Mouse (Mus musculus) naive thymus-derived CD4-positive, alpha-beta T cell, adult 2 months (primary cell): ENCODE results near the gene Rangrf.
"Not testable (repeated sequence)": the region's sequence is repeated elsewhere in the genome, so short reads cannot be mapped to it uniquely, and the experiment has no call there.

ENCODE experiments used
- DNase-seq: peaks from one replicate; pipeline ENCODE4 v3.0.0-alpha.2; 2011; ENCODE audit warnings: low read depth

Rangrf gene

DNA sequence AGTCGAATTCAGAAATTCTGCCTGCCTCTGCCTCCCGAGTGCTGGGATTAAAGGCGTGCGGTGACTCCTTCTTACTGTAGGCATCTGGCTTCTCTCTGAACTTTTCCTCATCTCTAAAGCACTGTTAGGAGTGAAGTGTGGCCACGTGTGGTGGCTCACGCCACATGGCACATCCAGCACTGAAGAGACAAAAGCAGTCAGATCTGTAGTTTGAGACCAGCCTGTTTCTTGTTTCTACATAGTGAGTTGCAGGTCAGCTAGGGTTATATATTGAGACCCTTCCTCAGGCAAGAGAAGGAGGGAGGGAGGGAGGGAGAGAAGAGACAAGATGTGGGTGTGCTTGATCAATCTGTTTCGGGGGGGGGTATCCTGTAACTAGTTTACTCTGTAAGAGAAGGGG, at the start of gene Rangrf:
Gene Rangrf, minus strand, starts transcription at position 101 of the 400 bp plus-strand sequence.
- no peak for DNase-seq

DNA sequence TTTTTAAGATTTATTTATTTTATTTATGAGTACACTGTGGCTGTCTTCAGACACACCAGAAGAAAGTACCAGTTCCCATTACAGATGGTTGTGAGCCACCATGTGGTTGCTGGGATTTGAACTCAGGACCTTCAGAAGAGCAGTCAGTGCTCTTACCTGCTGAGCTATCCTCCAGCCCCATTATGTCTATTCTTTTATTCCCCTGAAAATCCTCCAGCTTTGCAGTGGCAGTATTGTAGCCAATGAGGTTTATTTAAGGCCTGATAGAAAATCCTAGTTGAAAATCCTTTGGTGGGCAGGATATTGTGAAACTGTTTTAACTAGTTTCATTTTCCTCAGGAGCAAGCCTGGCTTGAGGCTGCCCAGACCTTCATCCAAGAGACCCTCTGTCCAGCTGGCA, 45.7 kb upstream of the Rangrf start:
- no peak for DNase-seq

DNA sequence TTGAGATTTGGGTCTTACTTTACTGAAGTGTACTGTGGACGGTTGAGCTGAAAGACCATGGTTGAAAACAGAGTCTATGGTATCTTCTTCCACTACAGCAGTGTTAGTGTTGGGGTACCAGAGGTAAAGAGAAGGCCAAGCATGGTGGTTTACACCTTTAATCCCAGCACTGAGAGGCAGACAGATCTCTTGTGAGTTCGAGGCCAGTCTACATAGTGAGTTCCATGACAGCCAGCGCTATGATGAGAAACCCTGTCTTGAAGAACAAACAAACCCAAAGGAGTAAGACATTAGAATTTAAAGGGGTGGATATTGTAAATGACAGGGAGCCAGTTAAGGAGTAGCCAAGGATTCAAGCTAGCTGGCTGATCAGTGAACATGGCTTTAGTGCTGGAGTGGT, 41.8 kb upstream of the Rangrf start:
- no peak for DNase-seq

DNA sequence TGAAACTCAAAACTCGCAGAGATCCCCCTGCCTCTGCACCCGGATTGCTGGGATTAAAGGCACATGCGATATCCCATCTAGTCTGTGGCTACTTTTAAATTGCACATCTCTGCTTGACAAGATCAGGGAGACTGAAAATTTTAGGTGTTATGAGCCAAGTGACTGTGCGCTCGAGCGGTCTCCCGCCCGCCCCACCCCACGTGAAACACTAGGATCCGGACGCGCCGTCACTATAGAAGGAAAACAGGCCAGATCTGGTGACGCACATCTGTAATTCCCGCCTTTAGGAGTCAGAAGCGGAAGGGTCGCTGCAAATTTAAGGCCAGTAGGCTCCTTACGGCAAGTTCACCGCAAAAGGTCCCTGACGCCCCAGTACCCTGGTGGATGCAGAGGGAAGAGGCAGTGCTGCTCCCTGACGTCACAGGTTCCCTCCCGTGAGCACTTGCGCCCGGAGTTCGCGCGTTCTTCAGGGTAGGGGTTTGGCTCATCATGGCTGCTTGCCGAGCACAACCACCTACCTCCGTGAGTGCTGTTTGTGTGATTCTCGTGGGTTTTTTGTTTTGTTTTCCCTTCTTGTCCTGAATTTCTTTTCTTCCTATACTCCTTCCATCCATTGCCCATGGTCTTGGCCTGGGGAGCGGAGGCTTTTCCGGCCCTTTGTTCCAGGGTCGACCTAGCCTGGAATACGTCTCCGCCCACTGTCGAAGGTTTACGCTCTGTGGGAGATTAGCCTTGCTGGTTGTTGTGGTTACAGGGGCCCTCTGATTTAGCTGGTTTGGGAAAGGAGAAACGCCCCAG, 40.9 kb upstream of the Rangrf start, which contains the start of gene Ctc1:
Gene Ctc1, plus strand, starts transcription at position 268 of the 798 bp plus-strand sequence.
- DNase-seq = peak; percentile 94

DNA sequence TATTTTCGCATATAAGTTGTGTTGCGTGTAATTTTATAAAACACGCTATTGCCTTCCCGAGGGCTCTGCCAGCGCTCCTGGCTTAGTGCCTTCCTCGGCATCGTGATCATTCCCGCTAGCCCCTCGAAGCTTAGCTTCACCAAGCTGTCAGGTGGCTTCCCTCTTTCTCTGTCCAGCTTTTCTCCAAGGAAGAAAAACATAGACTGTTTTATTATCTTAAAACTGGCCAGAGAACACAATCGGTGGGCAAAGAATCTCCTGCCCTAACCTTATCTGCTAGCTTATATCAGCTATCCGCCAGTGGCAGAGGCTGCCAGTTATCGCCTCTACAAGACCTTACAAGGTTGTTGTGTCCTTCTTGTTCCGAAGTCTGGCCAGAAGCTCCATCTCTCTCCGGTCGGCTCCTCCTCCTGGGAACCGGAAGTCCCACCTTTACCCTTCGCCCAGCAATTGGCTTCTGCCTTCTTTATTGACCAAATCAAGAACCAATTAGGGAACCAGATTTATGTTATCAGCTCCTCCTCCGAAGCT, 37.2 kb upstream of the Rangrf start:
- DNase-seq = peak; percentile 87

DNA sequence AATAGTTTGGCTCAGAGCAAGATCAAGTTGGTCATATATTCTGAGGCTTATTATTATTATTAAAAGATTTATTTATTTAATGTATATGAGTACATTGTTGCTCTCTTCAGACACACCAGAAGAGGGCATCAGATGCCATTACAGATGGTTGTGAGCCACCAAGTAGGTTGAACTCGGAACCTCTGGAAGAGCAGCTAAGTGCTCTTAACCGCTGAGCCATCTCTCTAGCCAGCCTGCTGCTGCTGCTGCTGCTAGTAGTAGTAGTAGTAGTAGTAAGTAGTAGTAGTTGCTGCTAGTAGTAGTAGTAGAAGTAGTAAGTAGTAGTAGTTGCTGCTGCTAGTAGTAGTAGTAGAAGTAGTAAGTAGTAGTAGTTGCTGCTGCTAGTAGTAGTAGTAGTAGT, 36.5 kb upstream of the Rangrf start:
- not testable (repeated sequence) for DNase-seq

DNA sequence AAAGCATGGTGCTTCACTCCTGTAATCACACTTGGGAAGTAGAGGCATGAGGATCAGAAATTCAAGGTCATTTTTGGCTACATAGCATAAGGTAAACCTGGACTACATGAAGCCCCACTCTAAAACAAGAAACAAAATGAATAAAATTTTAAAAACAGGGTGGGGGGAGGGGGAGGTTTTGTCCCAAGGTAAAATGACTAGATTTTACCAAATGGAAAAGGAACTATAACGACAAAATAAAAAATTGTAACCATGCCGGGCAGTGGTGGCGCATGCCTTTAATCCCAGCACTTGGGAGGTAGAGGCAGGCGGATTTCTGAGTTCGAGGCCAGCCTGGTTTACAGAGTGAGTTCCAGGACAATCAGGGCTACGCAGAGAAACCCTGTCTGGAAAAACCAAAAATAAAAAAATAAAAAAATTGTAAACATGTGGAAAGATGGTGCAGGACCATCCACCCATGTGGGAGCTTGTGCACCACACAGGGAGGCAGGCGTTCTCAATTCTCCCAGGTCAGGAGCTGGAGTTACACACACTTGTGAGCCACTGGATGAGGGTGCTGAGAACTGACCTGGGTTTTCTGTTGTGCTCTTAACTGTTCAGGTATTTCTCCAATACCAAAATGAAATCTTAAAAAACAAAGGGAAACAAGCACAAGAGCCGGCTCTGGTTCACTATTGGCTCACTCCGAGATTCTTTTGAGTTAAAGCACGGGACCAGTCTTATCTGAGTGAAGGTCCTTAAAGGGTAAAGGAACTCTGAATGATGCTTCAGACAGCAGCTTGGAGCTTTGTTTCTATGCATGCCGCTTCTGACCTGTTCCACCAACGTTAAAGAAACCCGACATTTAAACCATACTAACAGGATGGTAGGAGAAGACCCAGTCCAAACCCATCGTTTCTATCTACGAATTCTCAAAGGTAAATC, 35.7 kb upstream of the Rangrf start:
- DNase-seq = no peak

DNA sequence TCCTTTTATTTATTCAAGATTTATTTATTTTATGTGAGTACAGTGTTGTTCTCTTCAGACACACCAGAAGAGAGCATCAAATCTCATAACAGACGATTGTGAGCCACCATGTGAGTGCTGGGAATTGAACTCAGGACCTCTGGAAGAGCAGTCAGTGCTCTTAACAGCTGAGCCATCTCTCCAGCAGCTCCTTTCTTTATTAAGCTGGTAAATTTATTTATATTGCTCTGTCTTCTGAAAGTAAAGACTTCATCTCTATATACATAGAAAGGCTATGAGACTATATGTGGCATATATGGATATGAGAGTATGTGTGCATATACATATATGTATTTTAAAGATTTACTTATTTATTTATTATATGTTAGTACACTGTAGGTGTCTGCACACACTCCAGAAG, 34.5 kb upstream of the Rangrf start:
- DNase-seq = no peak

DNA sequence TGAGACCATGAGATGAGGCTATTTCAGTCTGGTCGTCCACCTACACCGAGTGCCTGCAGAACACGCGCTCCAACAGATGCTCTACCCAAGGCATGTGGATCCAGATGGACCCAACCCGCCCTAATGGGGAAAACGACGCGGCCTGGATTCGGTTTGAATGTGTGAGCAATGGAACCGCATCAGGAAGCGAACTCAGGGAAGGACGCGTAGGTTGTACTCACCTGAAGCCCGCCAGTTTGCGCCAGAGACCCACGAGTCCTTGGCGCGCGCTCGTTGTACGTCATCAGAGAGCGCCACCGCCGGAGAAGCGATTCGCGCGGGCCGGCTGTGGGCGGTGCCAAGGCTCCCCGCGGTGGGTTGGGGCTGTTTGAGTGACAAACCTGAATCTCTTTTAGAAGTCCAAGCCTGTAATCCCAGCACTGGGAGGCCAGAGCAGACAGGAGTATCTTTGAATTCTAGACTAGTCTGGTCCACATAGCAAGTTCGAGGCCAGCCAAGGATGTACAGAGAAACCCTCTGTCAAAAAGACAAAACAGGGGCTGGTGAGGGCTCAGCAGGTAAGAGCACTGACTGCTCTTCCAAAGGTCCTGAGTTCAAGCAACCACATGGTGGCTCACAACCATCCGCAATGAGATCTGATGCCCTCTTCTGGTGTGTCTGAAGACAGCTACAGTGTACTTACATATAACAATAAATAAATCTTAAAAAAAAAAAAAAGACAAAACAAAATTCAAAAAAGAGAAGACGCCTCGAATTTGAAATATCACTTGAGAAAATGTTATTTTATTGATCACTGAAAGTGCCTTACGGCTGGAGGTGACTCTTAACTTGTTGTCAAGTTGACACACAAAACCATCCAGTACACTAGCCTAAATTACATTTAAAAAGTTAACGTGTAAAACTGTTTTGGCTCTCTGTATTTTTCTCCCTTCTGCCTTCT, 33.5 kb upstream of the Rangrf start, which contains the start of gene Pfas:
Gene Pfas, minus strand, starts transcription at position 279 of the 940 bp plus-strand sequence.
- peak; percentile 94 for DNase-seq

DNA sequence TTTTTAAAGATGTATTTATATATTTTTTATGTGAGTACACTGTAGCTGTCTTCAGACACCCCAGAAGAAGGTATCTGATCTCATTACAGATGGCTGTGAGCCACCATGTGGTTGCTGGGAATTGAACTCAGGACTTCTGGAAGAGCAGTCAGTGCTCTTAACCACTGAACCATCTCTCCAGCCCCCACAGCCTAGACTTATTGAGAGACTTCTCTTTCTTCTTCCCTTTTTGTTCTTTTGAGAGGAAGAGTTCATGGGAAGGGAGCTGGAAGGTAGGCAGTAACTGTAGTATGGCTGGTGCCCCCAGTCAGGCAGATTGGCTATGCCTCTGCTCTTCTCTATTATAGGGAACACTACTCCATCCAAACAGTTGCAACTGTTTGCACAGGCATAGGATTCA, 31.6 kb upstream of the Rangrf start:
- DNase-seq = not testable (repeated sequence)

DNA sequence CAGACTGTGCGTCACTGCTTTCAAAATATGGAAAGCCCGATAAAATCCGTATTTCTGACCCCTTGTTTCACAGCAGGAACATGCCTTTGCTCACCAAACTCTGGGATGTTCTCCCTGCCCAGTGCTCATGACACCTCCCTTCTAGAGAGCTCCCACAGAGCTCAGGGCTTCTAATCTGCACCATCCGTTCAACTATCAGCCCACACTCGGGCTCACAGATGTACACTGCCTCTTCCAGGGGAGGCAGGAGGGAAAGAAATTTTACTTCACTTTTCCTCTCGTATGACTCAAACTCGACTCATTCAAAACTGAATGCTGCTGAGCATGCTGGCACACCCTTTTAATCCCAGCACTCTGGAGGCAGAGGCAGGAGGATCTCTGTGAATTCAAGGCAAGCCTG, 30.2 kb upstream of the Rangrf start:
- DNase-seq = no peak

DNA sequence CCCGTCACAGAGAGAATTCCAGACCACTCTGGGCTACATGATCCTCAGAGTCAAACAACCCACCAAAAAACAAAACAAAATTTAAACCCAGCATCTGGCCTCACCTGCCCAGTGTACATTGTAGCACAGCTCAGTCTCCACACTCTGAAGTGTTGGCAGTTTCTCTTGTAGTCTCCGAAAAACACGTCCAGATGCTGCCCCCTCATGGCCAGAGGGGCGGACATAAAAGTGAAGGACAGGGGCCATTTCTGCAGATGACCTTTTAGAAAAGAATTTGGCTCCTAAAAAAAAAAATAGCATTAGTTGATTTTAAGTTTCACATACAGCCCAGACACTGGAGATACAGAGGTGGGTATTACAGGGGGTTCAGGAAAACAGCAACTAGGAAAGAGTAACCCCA, 28.6 kb upstream of the Rangrf start:
- DNase-seq = no peak

DNA sequence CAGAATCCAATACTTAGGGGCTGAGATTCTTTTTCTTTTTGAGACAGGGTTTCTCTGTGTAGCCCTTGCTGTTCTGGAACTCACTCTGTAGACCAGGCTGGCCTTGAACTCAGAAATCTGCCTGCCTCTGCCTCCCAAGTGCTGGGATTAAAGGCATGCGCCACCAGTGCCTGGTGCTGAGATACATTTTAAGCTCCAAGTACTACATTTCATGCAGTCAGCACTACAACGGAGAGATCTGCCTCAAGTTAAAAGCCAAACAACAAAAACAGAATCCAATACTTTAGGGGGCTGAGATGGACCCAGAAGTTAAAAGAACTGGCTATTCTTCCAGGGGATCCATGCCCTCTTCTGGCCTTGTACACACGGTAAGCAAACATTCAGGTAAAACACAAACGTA, 27.8 kb upstream of the Rangrf start:
- not testable (repeated sequence) for DNase-seq

DNA sequence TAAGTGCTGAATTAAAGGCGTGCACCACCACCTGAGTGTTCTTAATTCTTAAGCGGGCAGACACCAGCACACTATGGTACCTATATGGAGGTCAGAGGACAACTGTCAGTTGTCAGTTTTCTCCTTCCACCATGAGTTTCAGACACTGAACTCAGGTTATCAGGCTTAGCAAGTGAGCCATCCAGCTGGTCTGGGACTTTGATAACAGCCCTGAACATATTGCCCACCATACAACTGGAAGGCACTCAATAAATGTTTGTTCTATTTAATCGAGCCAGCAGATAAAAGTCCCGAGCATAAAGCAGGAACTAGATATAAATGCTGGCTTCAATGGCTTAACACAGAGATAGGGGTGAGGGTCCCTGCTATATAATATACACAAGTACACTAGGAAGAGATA, 22.1 kb upstream of the Rangrf start:
- no peak for DNase-seq

DNA sequence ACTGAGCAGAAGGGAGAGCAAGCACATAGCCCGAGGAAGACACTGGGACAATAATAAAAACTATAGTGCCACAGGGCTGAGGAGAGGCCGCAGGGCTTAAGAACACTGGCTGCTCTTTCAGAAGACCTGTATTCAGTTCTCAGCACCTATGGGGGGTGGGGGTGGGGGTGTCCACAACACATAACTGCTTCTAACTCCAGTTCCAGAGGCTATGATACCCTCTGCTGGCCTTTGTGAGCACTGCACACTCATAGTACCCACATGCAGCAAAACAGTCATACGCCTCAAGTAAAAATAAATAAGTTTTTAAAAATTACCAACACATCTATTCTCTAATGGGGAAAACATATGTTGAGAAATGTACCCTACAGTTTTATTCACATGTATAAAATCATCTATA, 19.4 kb upstream of the Rangrf start:
- DNase-seq = no peak

DNA sequence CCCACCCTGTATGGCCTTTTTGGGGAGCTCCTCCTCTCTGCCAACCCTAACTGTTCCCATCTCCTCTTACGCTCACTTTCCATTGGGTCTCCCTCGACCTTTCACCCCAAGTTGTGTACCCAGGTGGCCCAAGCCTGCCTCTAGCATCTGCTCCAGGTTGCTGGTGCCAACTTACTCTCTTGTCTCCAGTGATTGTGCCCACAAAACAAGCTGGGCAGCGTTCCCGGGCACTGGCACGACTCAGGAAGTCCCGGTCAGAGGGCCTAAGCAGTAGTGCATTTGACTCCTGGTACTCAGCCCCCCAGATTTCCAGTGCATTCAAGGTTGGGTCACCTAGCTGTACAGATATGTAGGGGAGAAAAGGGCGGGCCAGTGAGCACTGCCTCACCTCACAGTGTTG, 18.1 kb upstream of the Rangrf start:
- no peak for DNase-seq

DNA sequence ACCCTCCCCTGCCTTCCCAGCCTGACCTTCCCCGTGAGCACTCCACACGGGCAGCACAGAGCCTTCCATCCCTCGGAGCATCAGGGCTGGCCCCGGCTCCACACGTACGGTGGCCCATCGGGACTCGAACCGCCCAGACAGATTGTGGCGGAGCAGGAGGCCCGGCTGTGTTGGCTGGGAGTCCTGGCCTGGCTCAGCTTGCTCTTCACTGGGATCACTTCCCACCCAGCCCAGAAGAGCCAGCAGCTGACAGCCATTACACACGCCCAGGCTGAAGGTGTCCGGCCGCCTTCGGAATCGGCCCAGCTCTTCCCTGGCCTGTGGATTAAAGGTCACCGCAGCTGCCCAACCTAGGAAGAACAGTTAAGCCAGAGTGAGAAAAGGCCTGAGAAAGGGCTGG, 13.4 kb upstream of the Rangrf start:
- DNase-seq = no peak

DNA sequence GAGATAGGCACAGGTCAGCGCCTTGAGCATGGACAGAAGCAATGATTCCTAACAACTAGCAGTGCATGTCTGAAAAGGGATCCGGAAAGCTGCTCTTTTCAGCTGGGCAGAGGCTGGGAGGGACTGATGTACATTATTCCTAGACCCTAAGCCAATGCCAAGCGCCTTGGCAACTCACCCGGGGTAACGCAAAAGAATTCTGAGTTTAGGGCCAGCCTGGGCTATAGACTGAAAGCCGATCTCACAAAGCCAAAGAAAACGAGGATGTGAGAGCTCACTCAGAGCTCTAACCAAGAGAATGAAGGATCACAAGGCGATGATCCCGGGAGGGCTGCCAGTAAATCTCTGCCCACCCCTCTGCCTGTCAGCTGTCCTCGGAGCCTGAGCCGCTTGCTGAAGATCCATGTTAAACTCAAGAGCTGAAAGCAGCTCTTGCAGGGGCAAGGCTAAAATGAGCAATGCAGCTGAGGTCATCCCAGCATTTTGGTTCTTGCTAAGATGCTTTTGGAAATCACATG, 12.4 kb upstream of the Rangrf start:
- DNase-seq = no peak

DNA sequence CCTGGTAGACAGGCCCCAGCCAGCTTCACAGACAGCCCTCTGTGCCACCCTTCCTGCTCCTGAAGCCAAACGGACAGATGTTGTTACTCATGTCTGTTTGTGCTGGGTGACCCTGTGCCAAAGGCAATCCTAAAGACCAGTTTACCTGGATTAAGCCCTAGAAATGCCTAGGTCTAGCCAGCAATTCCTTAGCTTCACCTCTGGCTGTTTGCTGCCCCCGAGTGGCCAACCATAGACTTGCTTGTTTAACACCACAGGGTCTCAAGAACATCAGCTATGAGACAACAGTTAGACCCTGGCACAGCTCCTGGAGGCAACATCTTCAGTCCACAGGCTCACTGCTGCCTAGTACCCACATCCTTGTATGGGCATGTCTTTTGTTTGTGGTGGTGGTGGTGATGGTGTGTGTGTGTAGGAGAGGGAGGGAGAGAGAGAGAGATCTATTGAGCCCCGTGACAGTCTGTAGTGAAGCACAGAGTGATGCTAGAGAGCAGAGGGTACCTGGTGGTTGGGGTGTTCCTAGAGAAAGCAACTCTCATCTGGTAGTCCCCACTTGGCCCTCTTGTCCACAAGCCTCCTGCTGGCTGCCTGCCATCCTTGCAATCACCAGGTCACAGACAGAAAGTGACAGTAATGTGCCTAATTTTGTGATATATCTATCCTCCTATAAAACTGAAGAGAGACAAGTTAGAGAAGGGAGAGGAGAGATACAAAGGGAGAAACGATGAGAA, 7.8 kb upstream of the Rangrf start:
- peak; percentile 83 for DNase-seq

DNA sequence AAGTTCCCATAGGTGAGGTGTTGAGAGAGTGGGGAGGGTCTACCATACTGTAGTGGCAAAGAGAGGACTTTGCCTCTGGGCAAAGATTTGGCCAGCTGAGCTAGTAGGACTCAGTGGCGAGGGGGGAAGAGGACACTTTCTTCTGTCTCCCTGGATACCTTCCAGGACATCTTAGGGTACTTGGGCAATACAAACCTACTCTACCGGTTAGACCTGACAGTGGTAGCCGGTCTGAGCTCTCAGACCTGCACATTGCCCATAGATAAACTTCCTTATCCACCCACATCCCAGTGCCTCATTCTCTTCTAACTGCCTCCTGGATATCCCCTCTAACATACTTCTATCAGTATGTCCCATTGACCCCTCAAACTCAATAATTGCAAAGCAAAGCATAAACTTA, 5.9 kb upstream of the Rangrf start:
- DNase-seq = no peak

DNA sequence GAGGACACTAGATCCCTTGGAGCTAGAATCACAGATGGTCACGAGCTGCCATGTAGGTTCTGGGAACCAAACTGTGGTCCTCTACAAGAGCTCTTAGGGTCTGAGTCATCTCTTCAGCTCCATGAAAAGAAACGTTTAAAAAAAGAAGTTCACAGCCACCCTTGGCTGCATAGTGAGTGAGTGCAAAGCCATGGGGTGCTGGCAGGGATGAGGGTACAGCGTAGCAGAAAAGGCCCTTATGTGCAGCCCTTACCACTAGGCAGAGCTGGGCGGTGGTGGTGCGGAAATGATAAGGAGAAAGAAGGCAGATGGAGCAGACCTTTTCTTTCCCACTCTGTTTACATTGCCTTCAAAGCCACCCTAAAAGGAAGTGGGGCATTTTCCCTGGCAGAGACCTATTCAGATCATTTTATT, 4.3 kb upstream of the Rangrf start:
- DNase-seq = no peak
